Mouse (Mus musculus) T-helper 17 cell (primary cell): ENCODE data around the gene Pold4.

Source experiments
- in situ Hi-C, 2 experiments: fragments of 300-600 bp; cut with MboI, MseI; formaldehyde crosslinking; loops; 1 replicate in 1 of 2; 2 replicates in 1 of 2; pipeline ENCODE4 v1.15.1; 2025; ENCODE audit warnings: high pct_unique_total_duplicates in 2 of 2

Gene Pold4

GRCm38 (mm10) chr19:4231253-4232185 lies at the start of gene Pold4:
Gene Pold4, plus strand, starts transcription at chr19:4231899.
- in situ Hi-C loops, result no loop called here

- in situ Hi-C loops, result loop anchor here in 1 of 2 experiments (10.0 kb wide), 1 partner anchor 609 kb away; the partner anchor contains the start of gene Ppp6r3
These were observed 48.0 kb upstream of the Pold4 start for GRCm38 (mm10) chr19:4183689-4184088.

- in situ Hi-C loops, result loop anchor here in 1 of 2 experiments (10.0 kb wide), 1 partner anchor 610 kb away; the partner anchor contains the start of gene Ppp6r3
These were observed 46.4 kb upstream of the Pold4 start for GRCm38 (mm10) chr19:4184976-4185975.

- in situ Hi-C loops, result loop anchor here in 1 of 2 experiments (10.0 kb wide), 1 partner anchor 613 kb away; the partner anchor contains the start of gene Ppp6r3
These were observed 44.4 kb upstream of the Pold4 start for GRCm38 (mm10) chr19:4187303-4187702.

GRCm38 (mm10) chr19:4189051-4189620 lies 42.6 kb upstream of the Pold4 start:
- in situ Hi-C loops, result loop anchor here in 1 of 2 experiments (10.0 kb wide), 1 partner anchor 614 kb away; the partner anchor contains the start of gene Ppp6r3

- in situ Hi-C loops, result no loop called here
These were observed 40.8 kb upstream of the Pold4 start, which contains the start of gene Tbc1d10c for GRCm38 (mm10) chr19:4190831-4191334. Gene Tbc1d10c, minus strand, starts transcription at chr19:4191284.

- in situ Hi-C loops, result no loop called here
These were observed 40.0 kb upstream of the Pold4 start, which contains the start of gene Ppp1ca for GRCm38 (mm10) chr19:4191528-4192250. Gene Ppp1ca, plus strand, starts transcription at chr19:4192065.

GRCm38 (mm10) chr19:4192251-4192985 lies 39.3 kb upstream of the Pold4 start:
- in situ Hi-C loops, result no loop called here

GRCm38 (mm10) chr19:4193129-4193528 lies 38.6 kb upstream of the Pold4 start:
- in situ Hi-C loops, result no loop called here

GRCm38 (mm10) chr19:4194021-4194724 lies 37.5 kb upstream of the Pold4 start:
- in situ Hi-C loops, result no loop called here

GRCm38 (mm10) chr19:4194776-4195650 lies 36.7 kb upstream of the Pold4 start:
- in situ Hi-C loops, result no loop called here

GRCm38 (mm10) chr19:4196048-4196447 lies 35.7 kb upstream of the Pold4 start:
- in situ Hi-C loops, result no loop called here

- in situ Hi-C loops, result no loop called here
These were observed 35.2 kb upstream of the Pold4 start for GRCm38 (mm10) chr19:4196548-4196947.

GRCm38 (mm10) chr19:4197180-4197579 lies 34.5 kb upstream of the Pold4 start:
- in situ Hi-C loops, result no loop called here

GRCm38 (mm10) chr19:4201291-4201909 lies 30.3 kb upstream of the Pold4 start, which contains the start of gene Rad9a:
Gene Rad9a, minus strand, starts transcription at chr19:4201662.
- in situ Hi-C loops, result no loop called here

GRCm38 (mm10) chr19:4202149-4202548 lies 29.6 kb upstream of the Pold4 start:
- in situ Hi-C loops, result no loop called here

GRCm38 (mm10) chr19:4203148-4203547 lies 28.6 kb upstream of the Pold4 start:
- in situ Hi-C loops, result no loop called here
